Mouse (Mus musculus) midbrain, embryonic 16.5 days (tissue): ENCODE results near the gene Arl4d. TPM values are rescaled to one million over a fixed set of nuclear protein-coding genes. Genes with fewer than 3 reads are reported as not detected.

Experiments used
- ATAC-seq: fragments of 200-750 bp; cut with Nextera tagmentation; 2 replicates; pipeline ENCODE4 v1.8.0; 2017; ENCODE audit warnings: moderate TSS enrichment
- H3K27ac ChIP-seq: fragments of 300-500 bp; sonication (generic); 2 replicates; pipeline ENCODE4 v1.5.1; 2014; ENCODE audit warnings: mild to moderate bottlenecking, low read length, mixed read lengths
- H3K27me3 ChIP-seq: fragments of 300-500 bp; sonication (generic); 2 replicates; pipeline ENCODE4 v1.6.1; 2014; ENCODE audit warnings: low read depth, low read length, mixed read lengths; ENCODE audit not compliant: control insufficient read depth, insufficient read depth
- H3K36me3 ChIP-seq: fragments of 300-500 bp; sonication (generic); 2 replicates; pipeline ENCODE4 v1.6.1; 2014; ENCODE audit warnings: mild to moderate bottlenecking, low read length, moderate library complexity, mixed read lengths; ENCODE audit not compliant: control insufficient read depth, insufficient read depth
- H3K4me1 ChIP-seq: fragments of 300-500 bp; sonication (generic); 2 replicates; pipeline ENCODE4 v1.6.1; 2014; ENCODE audit warnings: mild to moderate bottlenecking, low read length, mixed read lengths; ENCODE audit not compliant: control insufficient read depth, insufficient read depth
- H3K4me2 ChIP-seq: fragments of 300-500 bp; sonication (generic); 2 replicates; pipeline ENCODE4 v1.6.1; 2014; ENCODE audit warnings: mild to moderate bottlenecking, low read length, mixed read lengths
- H3K4me3 ChIP-seq: fragments of 300-500 bp; sonication (generic); 2 replicates; pipeline ENCODE4 v1.5.1; 2014; ENCODE audit warnings: low read depth, mild to moderate bottlenecking, low read length, moderate library complexity, mixed read lengths
- H3K9ac ChIP-seq: fragments of 300-500 bp; sonication (generic); 2 replicates; pipeline ENCODE4 v1.6.1; 2014; ENCODE audit warnings: low read depth, low read length, mixed read lengths
- H3K9me3 ChIP-seq: fragments of 300-500 bp; sonication (generic); replicated peaks from 2 replicates; pipeline ENCODE4 v1.6.1; 2014; ENCODE audit warnings: mild to moderate bottlenecking, low read length, mixed read lengths; ENCODE audit not compliant: control insufficient read depth, poor library complexity, severe bottlenecking
- WGBS: fragments of 180-500 bp; shearing (Covaris S2); extraction: QIAGEN DNeasy Blood & Tissue Kit; methylation state at CpG from one replicate; pipeline ENCODE4 v1.1.7; 2014; 5-methylcytosine and 5-hydroxymethylcytosine counted together
- polyA plus RNA-seq: library from polyadenylated mRNA; unstranded; fragments of >200 nt; fragmentation: Nextera tagmentation; extraction: Ambion mirVana; gene quantifications from 2 replicates; pipeline ENCODE4 v1.2.1, GENCODE M21; 2015

Arl4d gene
- polyA plus RNA-seq, 1 experiment from 2014 or later: 6.8 TPM

DNA sequence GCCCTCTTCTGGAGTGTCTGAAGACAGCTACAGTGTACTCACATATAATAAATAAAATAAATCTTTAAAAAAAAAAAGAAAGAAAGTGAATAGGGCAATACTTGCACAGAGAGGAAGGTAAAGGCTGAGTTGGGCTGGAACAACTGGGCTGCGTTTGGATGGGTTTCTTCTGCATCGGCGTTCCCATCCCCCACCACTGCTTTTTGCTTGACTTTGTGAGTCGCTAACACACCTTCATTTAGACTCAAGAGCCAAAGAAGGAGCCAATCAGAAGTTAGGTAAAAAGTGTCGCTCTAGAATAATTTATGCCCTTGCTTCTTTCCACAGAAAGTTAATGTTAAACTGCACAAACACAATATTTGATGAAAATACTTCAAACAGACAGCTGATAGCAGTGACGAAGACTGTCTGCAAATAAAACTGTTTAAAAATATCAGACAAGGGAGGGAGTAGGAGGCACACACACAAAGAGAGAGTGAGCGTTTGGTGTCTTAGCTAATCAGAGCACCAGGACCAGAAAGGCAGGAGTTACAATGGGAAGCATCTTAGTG, 17.1 kb downstream of the Arl4d start:
- Histone ChIP-seq H3K4me3 (no peak overlapping the region), H3K27ac (no peak overlapping the region), H3K27me3 (no peaks in the 10 kb centered on the region), H3K4me1 (0 out of 2 replicates have a peak, but pooled peaks cover 3% of the 10 kb centered on the region), H3K9ac (no peak overlapping the region), H3K4me2 (no peak overlapping the region), H3K9me3 (no peaks in the 10 kb centered on the region), H3K36me3 (no peaks in the 10 kb centered on the region)
- 77% methylated on average over 7 of the region's 7 CpGs for WGBS
- ATAC-seq: no peak

DNA sequence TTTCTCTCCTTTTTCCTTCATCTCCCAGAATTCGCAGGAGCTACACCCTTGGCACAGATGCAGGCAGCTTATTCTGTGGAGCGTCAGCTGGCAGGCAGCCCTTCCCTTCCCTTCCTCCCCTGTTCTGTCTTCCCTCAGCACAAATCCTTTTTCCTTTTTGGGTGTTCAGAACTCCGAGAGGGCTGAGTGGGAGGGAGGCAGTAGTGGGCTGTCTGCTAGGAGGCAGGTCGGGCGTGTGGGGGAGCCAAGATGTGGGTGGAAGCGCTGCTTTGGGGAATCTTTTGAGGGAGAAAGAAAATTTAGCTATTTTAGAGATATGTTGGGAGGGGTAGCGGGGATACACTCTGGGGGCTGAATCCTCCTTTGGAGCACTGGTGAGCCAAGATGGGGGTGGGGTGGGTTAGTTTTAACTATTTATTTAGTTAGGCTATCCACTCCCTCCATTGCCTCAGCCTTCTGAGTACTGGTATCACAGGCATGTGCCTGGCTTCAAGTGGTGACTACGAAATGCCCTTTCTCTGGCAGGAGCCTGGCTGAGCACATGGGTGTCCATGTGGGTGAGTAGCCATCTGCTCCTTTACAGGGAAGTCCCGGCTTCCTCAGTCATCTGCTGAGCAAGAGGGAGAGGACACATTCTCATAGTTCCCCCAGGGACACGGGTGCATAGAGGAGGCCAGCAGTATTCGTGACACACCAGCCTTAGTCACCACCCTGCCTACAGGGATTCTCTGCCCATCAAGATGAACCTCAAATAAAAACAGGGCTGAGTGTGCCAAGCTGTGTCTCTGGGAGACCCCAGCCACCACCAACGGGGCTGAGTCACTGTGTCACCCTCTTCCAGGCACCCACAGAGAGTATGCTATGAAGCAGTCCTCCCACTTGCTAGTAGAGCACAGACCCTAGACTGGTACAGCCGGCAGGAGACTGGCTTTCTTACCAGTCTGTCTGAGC, 22.3 kb downstream of the Arl4d start:
- ATAC-seq: peak; percentile 45; the same call in 1 of the 2 replicates

DNA sequence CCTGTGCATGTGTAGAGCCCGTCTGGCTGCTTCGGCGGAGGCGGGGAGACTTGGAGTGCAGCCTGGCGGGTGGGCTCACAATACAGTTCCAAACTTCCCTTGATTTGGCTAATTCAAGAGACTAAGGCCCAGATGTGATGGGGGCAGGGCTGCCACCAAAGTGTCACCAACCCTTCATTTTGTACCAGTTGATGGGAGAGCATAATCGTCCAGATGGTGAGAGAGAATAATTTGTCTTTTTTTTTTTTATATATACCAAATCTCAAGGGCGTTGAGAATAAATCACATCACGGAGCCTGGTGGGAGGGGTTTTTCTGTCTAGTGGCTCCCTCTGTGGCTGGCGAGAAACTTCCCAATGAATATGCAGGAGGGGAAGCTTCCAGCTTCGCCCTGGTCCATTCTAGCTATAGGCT, 24.4 kb downstream of the Arl4d start:
- no peak overlapping the region for H3K4me3 ChIP-seq
- no peaks in the 10 kb centered on the region for H3K36me3 ChIP-seq
- no peak overlapping the region for H3K9ac ChIP-seq
- no peak overlapping the region for H3K27ac ChIP-seq
- H3K4me1 ChIP-seq: 0 out of 2 replicates have a peak, but pooled peaks cover 2% of the 10 kb centered on the region
- ATAC-seq: no peak
- H3K27me3 ChIP-seq: no peaks in the 10 kb centered on the region
- no peaks in the 10 kb centered on the region for H3K9me3 ChIP-seq
- 30% methylated on average over 10 of the region's 10 CpGs for WGBS
- no peak overlapping the region for H3K4me2 ChIP-seq

More for the DNA sequence above, 22.3 kb downstream of the Arl4d start:
- Histone ChIP-seq H3K4me3 (no peak overlapping the region), H3K9me3 (no peaks in the 10 kb centered on the region), H3K9ac (no peak overlapping the region), H3K27ac (peak overlapping the region; percentile 48; the same call in 1 of the 2 replicates), H3K4me1 (0 out of 2 replicates have a peak, but pooled peaks cover 2% of the 10 kb centered on the region), H3K4me2 (0 out of 2 replicates have a peak overlapping the region, but pooled peaks have one; percentile 3), H3K27me3 (no peaks in the 10 kb centered on the region), H3K36me3 (no peaks in the 10 kb centered on the region)
- 59% methylated on average over 13 of the region's 13 CpGs for WGBS

DNA sequence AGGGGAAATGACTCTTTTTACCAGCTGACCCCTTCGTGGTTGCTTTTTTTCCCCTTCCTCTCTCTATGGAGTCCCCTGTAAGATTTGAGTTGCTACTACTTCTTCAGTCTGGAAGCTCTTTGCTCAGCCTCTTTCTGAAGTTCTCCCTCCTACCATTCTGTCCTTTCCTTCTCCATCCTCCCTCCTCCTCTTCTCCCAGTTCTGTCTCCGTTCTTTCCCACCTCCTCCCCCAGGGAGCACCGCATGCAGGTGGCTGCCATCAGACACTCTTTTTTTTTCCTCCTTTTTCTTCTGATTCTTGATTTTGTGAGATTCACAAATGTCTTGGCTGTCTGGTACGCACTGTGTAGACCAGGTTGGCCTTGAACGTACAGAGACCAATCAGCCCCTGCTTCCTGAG, 25.0 kb downstream of the Arl4d start:
- ATAC-seq: no peak
- no peaks in the 10 kb centered on the region for H3K27me3 ChIP-seq
- no peaks in the 10 kb centered on the region for H3K9me3 ChIP-seq
- no peaks in the 10 kb centered on the region for H3K36me3 ChIP-seq
- no peak overlapping the region for H3K27ac ChIP-seq
- peaks cover 2% of the 10 kb centered on the region; the same call in 1 of the 2 replicates for H3K4me1 ChIP-seq
- no peak overlapping the region for H3K4me2 ChIP-seq
- 69% methylated on average over 5 of the region's 5 CpGs for WGBS
- H3K9ac ChIP-seq: no peak overlapping the region
- H3K4me3 ChIP-seq: no peak overlapping the region

DNA sequence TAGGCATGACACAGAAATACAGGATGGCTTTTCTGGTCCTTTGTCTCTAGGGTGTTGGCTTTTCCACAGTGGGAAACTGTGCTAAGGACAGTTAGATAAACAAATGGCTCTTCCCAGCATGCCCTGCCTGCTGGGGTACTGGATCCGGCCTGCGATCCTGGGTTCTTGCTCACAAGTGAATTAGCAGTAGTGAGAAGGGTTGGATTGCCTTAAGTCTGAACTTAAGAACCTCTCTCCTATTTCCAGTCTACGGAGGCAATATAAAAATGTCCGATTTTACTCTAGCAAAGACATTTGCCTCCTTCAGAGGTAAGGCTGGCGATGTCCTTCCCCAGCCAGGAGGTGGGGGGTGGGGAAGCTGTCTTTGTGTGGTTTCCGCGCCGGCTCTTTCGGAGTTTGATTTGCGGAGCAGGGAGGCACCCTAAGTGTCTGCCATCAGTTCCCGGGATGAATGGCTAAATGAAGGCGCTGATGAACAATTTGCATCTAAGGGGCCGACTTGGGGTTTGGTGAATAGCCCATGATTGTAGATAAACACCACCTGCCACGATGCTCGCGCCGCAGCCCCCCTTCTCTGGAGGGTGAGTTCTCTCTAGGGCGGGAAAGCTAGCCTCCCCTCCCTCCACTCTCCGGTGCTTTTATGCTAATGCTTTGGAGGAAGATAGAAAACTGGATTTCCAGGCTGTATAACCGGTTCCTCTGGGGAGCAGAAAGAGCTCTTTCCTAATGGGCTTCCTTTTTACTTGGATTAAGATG, 30.7 kb downstream of the Arl4d start:
- Histone ChIP-seq H3K9me3 (no peaks in the 10 kb centered on the region), H3K27ac (peak overlapping the region; percentile 70), H3K4me1 (peaks cover 10% of the 10 kb centered on the region), H3K4me3 (peak overlapping the region; percentile 15), H3K27me3 (no peaks in the 10 kb centered on the region), H3K9ac (peak overlapping the region; percentile 49), H3K4me2 (peak overlapping the region; percentile 48), H3K36me3 (no peaks in the 10 kb centered on the region)
- under 1% methylated on average over 20 of the region's 20 CpGs for WGBS
- peak; percentile 67; the same call in 1 of the 2 replicates for ATAC-seq

DNA sequence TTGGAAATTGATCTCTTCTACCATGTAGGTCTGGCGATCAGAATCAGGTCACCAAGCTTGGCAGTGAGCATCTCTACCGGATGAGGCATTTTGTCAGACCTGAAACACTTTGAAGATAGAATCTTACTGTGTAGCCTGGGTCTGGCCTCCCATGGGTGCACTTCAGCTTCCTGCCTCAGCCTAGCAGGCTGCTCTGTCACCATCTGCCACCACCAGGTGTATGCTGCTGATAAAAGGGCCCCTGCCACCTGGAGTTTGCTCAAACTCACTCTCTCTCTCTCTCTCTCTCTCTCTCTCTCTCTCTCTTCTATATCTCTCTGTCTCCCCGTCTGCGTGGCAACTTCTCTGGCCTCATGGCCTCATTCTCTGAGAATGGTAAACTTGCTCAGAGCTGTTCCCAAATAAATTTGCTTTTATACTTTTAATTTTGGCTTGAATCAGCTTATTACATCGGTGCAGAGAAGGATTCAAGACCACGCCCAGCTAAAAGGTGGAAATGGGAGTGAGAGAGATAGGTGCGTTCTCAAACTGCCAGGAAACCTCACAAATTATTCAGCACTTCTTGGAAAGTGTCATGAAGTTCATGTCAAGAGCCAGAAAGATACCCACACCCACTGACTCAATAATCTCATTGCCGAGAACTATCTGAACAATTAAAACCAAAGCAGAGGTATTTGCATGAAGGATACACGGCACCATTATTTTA, 32.0 kb downstream of the Arl4d start:
- no peaks in the 10 kb centered on the region for H3K36me3 ChIP-seq
- H3K27me3 ChIP-seq: no peaks in the 10 kb centered on the region
- 96% methylated on average over 9 of the region's 9 CpGs for WGBS
- no peak overlapping the region for H3K4me2 ChIP-seq
- no peaks in the 10 kb centered on the region for H3K9me3 ChIP-seq
- no peak for ATAC-seq
- no peak overlapping the region for H3K9ac ChIP-seq
- H3K27ac ChIP-seq: peak overlapping the region; percentile 70; the same call in 1 of the 2 replicates
- H3K4me1 ChIP-seq: peaks cover 10% of the 10 kb centered on the region
- H3K4me3 ChIP-seq: no peak overlapping the region

DNA sequence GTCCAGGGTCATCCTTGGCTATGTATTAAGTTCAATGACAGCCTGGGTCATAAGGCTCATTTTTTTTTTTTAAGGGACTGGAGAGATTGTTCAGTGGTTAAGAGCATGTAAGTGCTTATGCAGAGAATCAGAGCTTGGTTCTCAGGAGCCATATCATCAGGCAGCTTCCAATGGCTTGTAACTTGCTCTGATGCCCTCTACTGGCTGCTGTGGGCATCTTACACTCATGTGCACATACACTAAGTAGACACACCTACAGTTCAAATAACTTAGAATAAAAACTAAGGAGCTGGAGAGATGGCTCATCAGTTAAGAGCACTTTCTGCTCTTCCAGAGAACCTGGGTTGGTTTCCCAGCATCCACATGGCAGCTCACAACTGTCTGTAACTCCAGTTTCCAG, 32.8 kb downstream of the Arl4d start:
- no peak overlapping the region for H3K27ac ChIP-seq
- H3K36me3 ChIP-seq: no peaks in the 10 kb centered on the region
- H3K4me3 ChIP-seq: no peak overlapping the region
- H3K4me1 ChIP-seq: peaks cover 10% of the 10 kb centered on the region
- H3K9me3 ChIP-seq: no peaks in the 10 kb centered on the region
- no peak for ATAC-seq
- no peak overlapping the region for H3K4me2 ChIP-seq
- H3K9ac ChIP-seq: no peak overlapping the region
- H3K27me3 ChIP-seq: no peaks in the 10 kb centered on the region

DNA sequence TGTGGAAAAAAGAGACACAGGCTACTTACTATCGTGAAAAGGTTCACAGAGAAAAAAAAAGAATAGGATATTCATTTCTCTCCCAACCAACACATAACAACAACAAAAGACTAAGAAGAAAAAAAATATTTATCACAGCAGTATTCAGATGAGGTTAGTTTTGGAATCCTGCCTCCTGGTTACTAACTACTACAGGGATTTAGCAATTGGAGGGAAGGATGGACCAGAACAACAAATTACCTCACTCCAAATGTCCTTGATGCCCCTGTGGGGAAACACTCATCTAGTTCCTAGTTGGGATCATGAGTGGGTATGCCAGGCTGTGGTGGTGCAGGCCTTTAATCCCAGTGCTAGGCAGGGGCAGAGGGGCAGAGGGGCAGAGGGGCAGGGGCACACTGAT, 34.2 kb downstream of the Arl4d start:
- WGBS: 92% methylated on average over 1 of the region's 1 CpGs
- Histone ChIP-seq H3K4me1 (peaks cover 10% of the 10 kb centered on the region), H3K27me3 (no peaks in the 10 kb centered on the region), H3K4me3 (no peak overlapping the region), H3K9me3 (no peaks in the 10 kb centered on the region), H3K9ac (no peak overlapping the region), H3K4me2 (no peak overlapping the region), H3K27ac (no peak overlapping the region), H3K36me3 (no peaks in the 10 kb centered on the region)
- ATAC-seq: no peak
